Mouse (Mus musculus) erythroblast, embryonic 14.5 days (primary cell): Measurements from ENCODE around the gene Ano1.

Experiments used
- GATA1 ChIP-seq: IDR thresholded peaks from 2 replicates; pipeline ENCODE4 v1.6.1; 2012; ENCODE audit warnings: low read length, inconsistent platforms, mixed read lengths
- TAL1 ChIP-seq: IDR thresholded peaks from 3 replicates; pipeline ENCODE4 v1.6.1; 2012; ENCODE audit warnings: low read length, inconsistent platforms, mixed read lengths

DNA sequence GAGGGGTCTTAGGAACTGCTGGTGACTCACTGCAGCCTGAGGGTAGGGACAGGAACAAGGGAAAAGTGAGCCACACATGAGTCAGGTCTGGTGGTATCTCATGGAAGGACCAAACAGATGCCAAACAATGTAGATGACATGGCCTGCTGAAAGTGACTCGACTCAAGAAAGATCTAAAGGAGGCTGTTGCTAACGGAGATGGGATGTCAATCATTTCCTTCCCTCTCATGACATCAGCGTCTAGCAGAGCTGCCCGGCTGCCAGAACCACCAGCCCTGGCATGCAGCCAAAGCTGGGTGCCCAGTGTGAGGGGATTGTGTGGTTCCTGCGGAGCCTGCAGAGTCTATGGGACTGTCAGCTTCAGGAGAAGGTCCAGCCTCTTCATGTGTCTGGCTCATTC is 67.3 kb downstream of the Ano1 start:
- TF ChIP-seq GATA1, result no peak
- TF ChIP-seq TAL1, result no peak
